Mouse (Mus musculus): ENCODE measurements around the gene Bok.

GRCm38 (mm10) chr1:93731103-93731502, 45.6 kb downstream of the Bok start:
- TF ChIP-seq TCF3 (IDR thresholded peaks at IDR 0.05; ENCODE audit: insufficient read length, low read depth): no peak
- no peak for TF ChIP-seq E2F4 (IDR thresholded peaks at IDR 0.05; ENCODE audit: insufficient read depth)
- no peak for TF ChIP-seq POLR2A (IDR thresholded peaks at IDR 0.05; ENCODE audit: insufficient read length, low read depth)
- no peak for TF ChIP-seq MAX (IDR thresholded peaks at IDR 0.05; ENCODE audit: low read depth)
- no peak for TF ChIP-seq MYOG (IDR thresholded peaks at IDR 0.05; ENCODE audit: control insufficient read depth in 1 of 3, insufficient read depth in 1 of 3, insufficient read length in 2 of 3, low read depth in 2 of 3)
- TF ChIP-seq MYOD1 (IDR thresholded peaks at IDR 0.05; ENCODE audit: control insufficient read depth in 1 of 3, insufficient read length in 2 of 3, low read depth in 2 of 3): no peak
- no peak for TF ChIP-seq TCF12 (IDR thresholded peaks at IDR 0.05; ENCODE audit: insufficient read depth, poor library complexity, severe bottlenecking)
- TF ChIP-seq SRF (IDR thresholded peaks at IDR 0.05; ENCODE audit: control insufficient read depth, insufficient read length, low read depth): no peak
- TF ChIP-seq REST (IDR thresholded peaks at IDR 0.05; ENCODE audit: insufficient read depth, insufficient read length): no peak
- no peak for TF ChIP-seq USF1 (IDR thresholded peaks at IDR 0.05; ENCODE audit: low read depth)
- no peak for TF ChIP-seq POLR2AphosphoS2 (IDR thresholded peaks at IDR 0.05; ENCODE audit: insufficient read length, low read depth)
- no peak for TF ChIP-seq CEBPB (IDR thresholded peaks at IDR 0.05; ENCODE audit: insufficient read depth, poor library complexity, severe bottlenecking)
